Mouse (Mus musculus) embryonic facial prominence, embryonic 14.5 days (tissue): ENCODE measurements around the gene Sigmar1. TPM values are rescaled to one million over a fixed set of nuclear protein-coding genes. Genes with fewer than 3 reads are reported as not detected.
"Not testable (repeated sequence)": the region's sequence is repeated elsewhere in the genome, so short reads cannot be mapped to it uniquely, and the experiment has no call there.

Experiments
- ATAC-seq: fragments of 200-750 bp; cut with Nextera tagmentation; 2 replicates; pipeline ENCODE4 v1.8.0; 2017; ENCODE audit warnings: low read depth, moderate number of reproducible peaks, moderate TSS enrichment
- DNase-seq: peaks from one replicate; pipeline ENCODE4 v3.0.0-alpha.2; 2015; ENCODE audit warnings: low spot score
- H3K27ac ChIP-seq: fragments of 300-500 bp; sonication (generic); replicated peaks from 2 replicates; pipeline ENCODE4 v1.5.1; 2014; ENCODE audit warnings: low read depth, mild to moderate bottlenecking, low read length, moderate library complexity
- H3K27me3 ChIP-seq: fragments of 300-500 bp; sonication (generic); replicated peaks from 2 replicates; pipeline ENCODE4 v1.6.1; 2014; ENCODE audit warnings: low read length; ENCODE audit not compliant: control insufficient read depth, insufficient read depth
- H3K36me3 ChIP-seq: fragments of 300-500 bp; sonication (generic); 2 replicates; pipeline ENCODE4 v1.6.1; 2014; ENCODE audit warnings: low read length, mixed read lengths; ENCODE audit not compliant: control insufficient read depth, insufficient read depth
- H3K4me1 ChIP-seq: fragments of 300-500 bp; sonication (generic); 2 replicates; pipeline ENCODE4 v1.6.1; 2014; ENCODE audit warnings: antibody characterized with exemption, low read length; ENCODE audit not compliant: control insufficient read depth, insufficient read depth
- H3K4me2 ChIP-seq: fragments of 300-500 bp; sonication (generic); 2 replicates; pipeline ENCODE4 v1.6.1; 2014; ENCODE audit warnings: low read depth, mild to moderate bottlenecking, low read length, moderate library complexity, mixed read lengths
- H3K4me3 ChIP-seq: fragments of 300-500 bp; sonication (generic); 2 replicates; pipeline ENCODE4 v1.5.1; 2014; ENCODE audit warnings: low read depth, mild to moderate bottlenecking, low read length
- H3K9ac ChIP-seq: fragments of 300-500 bp; sonication (generic); 2 replicates; pipeline ENCODE4 v1.6.1; 2014; ENCODE audit warnings: low read depth, mild to moderate bottlenecking, low read length, moderate library complexity, mixed read lengths
- H3K9me3 ChIP-seq: fragments of 300-500 bp; sonication (generic); 2 replicates; pipeline ENCODE4 v1.6.1; 2016; ENCODE audit warnings: low read length; ENCODE audit not compliant: control insufficient read depth
- WGBS: fragments of 180-500 bp; shearing (Covaris S2); extraction: QIAGEN DNeasy Blood & Tissue Kit; methylation state at CpG from one replicate; pipeline ENCODE4 v1.1.7; 2014; 5-methylcytosine and 5-hydroxymethylcytosine counted together
- polyA plus RNA-seq: library from polyadenylated mRNA; unstranded; fragments of >200 nt; fragmentation: Nextera tagmentation; extraction: Ambion mirVana; gene quantifications from 2 replicates; pipeline ENCODE4 v1.2.1, GENCODE M21; 2014

Gene Sigmar1
- 77.9 and 79.7 TPM in 2 replicates for polyA plus RNA-seq

GRCm38 (mm10) chr4:41755338-41756305 is at the start of gene Sigmar1:
Sigmar1 (minus strand) TSS chr4:41756157.
- ATAC-seq (peak; percentile 74), DNase-seq (peak; percentile 89)
- Histone ChIP-seq H3K4me1 (peaks cover 8% of the 10 kb centered on the region), H3K27ac (peak within 1 kb of the TSS; percentile 89), H3K9me3 (no peaks in the 10 kb centered on the region), H3K36me3 (0 out of 2 replicates have a peak, but pooled peaks cover 6% of the 10 kb centered on the region), H3K4me2 (peak within 1 kb of the TSS; percentile 93), H3K4me3 (peak within 1 kb of the TSS; percentile 79), H3K9ac (peak within 1 kb of the TSS; percentile 82), H3K27me3 (no peaks in the 10 kb centered on the region)
- WGBS, result under 1% methylated on average over 48 of the region's 57 CpGs

GRCm38 (mm10) chr4:41783197-41783596 is 27.2 kb upstream of the Sigmar1 start:
- not testable (repeated sequence) for H3K4me3 ChIP-seq, H3K27ac ChIP-seq, ATAC-seq, H3K9me3 ChIP-seq, H3K36me3 ChIP-seq, H3K4me1 ChIP-seq, DNase-seq, H3K9ac ChIP-seq, H3K4me2 ChIP-seq, H3K27me3 ChIP-seq
- WGBS, result 32% methylated on average over 3 of the region's 3 CpGs

GRCm38 (mm10) chr4:41782711-41783110 is 26.8 kb upstream of the Sigmar1 start:
- WGBS, result 30% methylated on average over 4 of the region's 4 CpGs
- not testable (repeated sequence) for H3K27me3 ChIP-seq, H3K4me2 ChIP-seq, H3K9me3 ChIP-seq, ATAC-seq, H3K27ac ChIP-seq, H3K4me1 ChIP-seq, H3K36me3 ChIP-seq, DNase-seq, H3K4me3 ChIP-seq, H3K9ac ChIP-seq

- H3K27ac ChIP-seq, H3K4me1 ChIP-seq, DNase-seq, H3K4me3 ChIP-seq, ATAC-seq, H3K9me3 ChIP-seq, H3K36me3 ChIP-seq, H3K27me3 ChIP-seq, H3K9ac ChIP-seq: not testable (repeated sequence)
- peak overlapping the region; percentile 29 for H3K4me2 ChIP-seq
- WGBS, result 10% methylated on average over 13 of the region's 21 CpGs
Observed at GRCm38 (mm10) chr4:41781748-41782485, 26.0 kb upstream of the Sigmar1 start.

GRCm38 (mm10) chr4:41781271-41781670 is 25.3 kb upstream of the Sigmar1 start:
- not testable (repeated sequence) for H3K9me3 ChIP-seq, ATAC-seq, H3K27ac ChIP-seq, H3K9ac ChIP-seq, H3K4me1 ChIP-seq, H3K27me3 ChIP-seq, H3K36me3 ChIP-seq, H3K4me3 ChIP-seq, DNase-seq
- H3K4me2 ChIP-seq, result 0 out of 2 replicates have a peak overlapping the region, but pooled peaks have one; percentile 29
- 11% methylated on average over 3 of the region's 9 CpGs for WGBS

- not testable (repeated sequence) for H3K4me2 ChIP-seq, H3K9me3 ChIP-seq, DNase-seq, ATAC-seq, H3K36me3 ChIP-seq, H3K4me3 ChIP-seq, H3K9ac ChIP-seq, H3K27ac ChIP-seq, H3K27me3 ChIP-seq, H3K4me1 ChIP-seq
- WGBS, result 60% methylated on average over 1 of the region's 1 CpGs
Observed at GRCm38 (mm10) chr4:41775840-41776239, 19.9 kb upstream of the Sigmar1 start.

GRCm38 (mm10) chr4:41774506-41774905 is 18.5 kb upstream of the Sigmar1 start:
- H3K36me3 ChIP-seq, ATAC-seq, H3K27ac ChIP-seq, H3K27me3 ChIP-seq, H3K4me1 ChIP-seq, H3K9me3 ChIP-seq, DNase-seq: not testable (repeated sequence)
- peak overlapping the region; percentile 43; the same call in 1 of the 2 replicates for H3K9ac ChIP-seq
- peak overlapping the region; percentile 37; the same call in 1 of the 2 replicates for H3K4me3 ChIP-seq
- H3K4me2 ChIP-seq, result peak overlapping the region; percentile 49
- WGBS, result 68% methylated on average over 3 of the region's 3 CpGs

- Histone ChIP-seq H3K4me3 (peak within 1 kb of the TSS; percentile 37), H3K9ac (peak within 1 kb of the TSS; percentile 43; the same call in 1 of the 2 replicates), H3K4me2 (peak within 1 kb of the TSS; percentile 49), H3K27ac (peak within 1 kb of the TSS; percentile 52; the same call in 1 of the 2 replicates)
- WGBS, result under 1% methylated on average over 12 of the region's 14 CpGs
- ATAC-seq, H3K36me3 ChIP-seq, H3K27me3 ChIP-seq, H3K4me1 ChIP-seq, H3K9me3 ChIP-seq: not testable (repeated sequence)
- peak; percentile 93 for DNase-seq
Observed at GRCm38 (mm10) chr4:41774002-41774401, 18.0 kb upstream of the Sigmar1 start, which contains the start of gene Ccl27a. Ccl27a (minus strand) TSS chr4:41774247.
